Mouse (Mus musculus): ENCODE measurements around the gene Atp5g1. TPM values are rescaled to one million over a fixed set of nuclear protein-coding genes. Genes with fewer than 3 reads are reported as not detected.
A peak's percentile ranks its signal among the peaks of the same experiment; 100 is the strongest.

Atp5g1 gene
- total RNA-seq, 2 experiments from 2014 or later: 583 to 624 TPM

DNA sequence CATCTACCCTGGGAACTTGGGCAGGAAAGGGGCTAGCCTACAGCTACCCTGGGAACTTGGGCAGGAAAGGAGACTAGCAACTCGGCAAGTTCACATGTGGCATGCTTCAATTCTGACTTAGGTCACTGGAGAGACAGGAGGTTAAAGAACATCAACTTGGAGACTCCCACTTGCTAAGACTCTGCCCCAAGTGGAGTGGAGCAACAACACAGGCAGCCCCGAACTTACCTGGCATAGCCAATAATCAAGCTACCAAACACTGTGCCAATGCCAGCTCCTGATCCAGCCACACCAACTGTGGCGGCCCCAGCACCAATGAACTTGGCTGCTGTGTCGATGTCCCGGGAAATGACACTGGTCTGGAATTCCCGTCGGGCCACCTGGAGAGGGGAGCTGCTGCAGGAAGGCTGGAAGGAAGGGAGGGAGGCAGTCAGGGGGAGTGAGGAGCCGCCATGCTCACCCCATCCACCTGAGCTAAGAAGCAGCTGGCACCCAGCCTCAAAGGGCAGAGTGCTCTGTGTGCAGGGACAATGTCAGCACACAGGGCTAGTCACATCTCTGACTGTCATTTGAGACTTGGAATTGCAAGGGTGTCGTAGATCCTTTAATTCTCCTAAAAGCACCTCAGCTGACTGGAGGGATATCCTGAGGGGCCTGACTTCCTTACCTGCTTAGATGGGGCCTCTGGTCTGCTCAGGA is 2.0 kb downstream of the Atp5g1 start:
- DNase-seq (ENCODE audit: low spot score in 2 of 2): no peak

- no peak for DNase-seq (ENCODE audit: low spot score in 2 of 2)
These were observed 4.5 kb downstream of the Atp5g1 start for GRCm38 (mm10) chr11:96071013-96071412.

GRCm38 (mm10) chr11:96070353-96070752 is 5.1 kb downstream of the Atp5g1 start:
- DNase-seq (ENCODE audit: low spot score in 2 of 2): no peak

DNA sequence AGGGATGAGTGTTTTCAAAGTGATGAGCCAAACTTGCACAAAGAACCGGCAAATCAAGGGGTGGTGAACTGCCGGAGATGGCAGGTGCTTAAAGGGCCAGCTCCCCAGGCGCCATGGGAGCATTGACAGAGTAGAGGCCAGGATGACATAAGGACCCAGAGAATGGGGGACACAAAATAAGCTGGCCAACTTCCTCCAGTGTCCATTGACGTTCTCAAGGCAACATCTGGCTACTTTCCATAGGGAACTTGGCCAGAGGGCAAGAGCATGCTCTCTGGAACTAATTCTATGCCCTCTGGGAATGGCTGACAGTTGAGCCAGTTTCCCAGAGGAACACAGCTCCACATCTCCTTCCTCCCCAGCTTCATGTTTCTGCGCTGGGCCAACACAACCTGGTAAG is 7.2 kb downstream of the Atp5g1 start:
- DNase-seq (ENCODE audit: low spot score in 2 of 2): no peak

- peak; percentile 98 to 99 for DNase-seq (ENCODE audit: low spot score in 2 of 2)
These were observed 10.1 kb downstream of the Atp5g1 start, which contains the start of gene Ube2z for GRCm38 (mm10) chr11:96065215-96065911. Gene Ube2z, minus strand, starts transcription at chr11:96065388.

GRCm38 (mm10) chr11:96064521-96065214 is 10.8 kb downstream of the Atp5g1 start:
- no peak for DNase-seq (ENCODE audit: low spot score in 2 of 2)

DNA sequence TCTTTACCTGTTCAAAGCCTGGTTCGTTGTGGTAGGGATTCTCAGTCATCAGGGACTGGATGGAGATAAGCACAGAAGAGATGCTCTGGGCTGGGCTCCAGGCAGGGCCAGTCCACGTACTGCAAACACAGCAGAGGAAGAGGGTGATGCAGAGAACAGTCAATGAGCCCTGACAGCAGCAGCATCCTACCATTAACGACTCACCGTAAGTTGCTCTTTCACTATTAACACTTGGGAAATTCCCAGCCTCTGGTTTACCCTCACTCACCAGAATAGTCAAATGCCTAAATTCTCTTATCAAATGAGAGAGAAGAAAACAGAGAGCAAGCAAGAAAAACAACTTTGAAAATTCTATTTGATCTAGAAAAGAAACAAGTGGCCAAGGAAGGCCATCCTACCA is 17.2 kb downstream of the Atp5g1 start:
- DNase-seq (ENCODE audit: low spot score in 2 of 2): no peak

DNA sequence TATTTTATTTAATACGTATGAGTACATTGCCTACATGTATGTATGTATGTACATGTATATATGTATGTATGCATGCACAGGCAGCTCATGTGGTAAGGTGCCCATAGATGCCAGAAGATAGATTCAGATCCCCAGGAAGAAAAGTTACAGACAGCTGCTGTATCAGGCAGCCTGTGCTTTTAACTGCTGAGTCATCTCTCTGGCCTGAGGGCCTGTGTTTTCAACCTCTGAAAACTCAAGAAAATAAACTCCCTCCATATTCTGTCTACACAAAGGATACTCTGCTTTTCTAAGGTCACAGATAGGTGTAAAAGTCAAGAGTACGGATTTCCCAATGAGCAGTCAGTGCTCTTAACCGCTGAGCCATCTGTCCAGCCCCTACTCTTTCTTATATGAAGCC is 24.6 kb downstream of the Atp5g1 start:
- DNase-seq (ENCODE audit: low spot score in 2 of 2): no peak

GRCm38 (mm10) chr11:96049939-96050338 is 25.5 kb downstream of the Atp5g1 start:
- no peak for DNase-seq (ENCODE audit: low spot score in 2 of 2)

DNA sequence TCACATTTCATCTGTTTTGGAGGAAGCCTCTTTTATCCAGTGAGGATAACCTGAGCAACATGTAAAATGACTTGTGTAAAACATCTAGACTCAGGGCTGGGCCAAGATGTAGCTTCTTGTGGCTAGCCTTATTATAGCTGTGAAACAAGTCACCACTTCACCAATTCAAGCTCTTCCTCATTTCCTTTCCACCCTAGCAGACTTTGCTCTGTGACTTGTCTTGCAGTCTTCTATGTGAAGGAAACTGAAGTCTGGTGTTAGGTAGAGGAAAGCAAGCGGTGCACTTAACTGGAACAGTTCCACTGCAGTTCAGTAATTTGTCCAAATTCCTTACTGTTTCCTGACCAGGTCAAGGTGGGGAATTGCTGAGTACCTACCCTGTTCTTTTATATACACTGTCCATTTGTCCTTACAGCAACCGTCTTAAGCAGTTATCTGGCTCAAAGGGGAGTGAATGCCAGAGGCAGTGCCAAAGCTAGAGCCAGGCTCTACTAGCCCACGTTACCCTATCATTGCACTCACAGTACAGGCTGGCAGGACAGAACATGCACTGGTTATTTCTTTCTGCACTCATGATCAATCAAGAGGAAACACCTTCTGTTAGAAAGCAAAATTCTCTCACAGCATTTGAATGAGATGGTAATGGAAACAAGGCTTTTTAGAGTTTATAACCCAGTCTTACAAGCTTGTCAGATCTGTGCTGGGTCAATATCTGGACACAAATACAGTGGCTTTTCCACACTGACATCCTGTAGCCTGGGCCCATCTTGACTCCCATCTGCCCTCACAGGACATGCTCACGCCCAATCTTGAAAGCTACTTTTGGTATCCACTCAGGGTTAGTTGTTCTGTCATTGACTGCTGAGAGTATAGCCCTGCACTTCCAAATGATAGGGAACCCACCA is 27.7 kb downstream of the Atp5g1 start:
- no peak for DNase-seq (ENCODE audit: low spot score in 2 of 2)

DNA sequence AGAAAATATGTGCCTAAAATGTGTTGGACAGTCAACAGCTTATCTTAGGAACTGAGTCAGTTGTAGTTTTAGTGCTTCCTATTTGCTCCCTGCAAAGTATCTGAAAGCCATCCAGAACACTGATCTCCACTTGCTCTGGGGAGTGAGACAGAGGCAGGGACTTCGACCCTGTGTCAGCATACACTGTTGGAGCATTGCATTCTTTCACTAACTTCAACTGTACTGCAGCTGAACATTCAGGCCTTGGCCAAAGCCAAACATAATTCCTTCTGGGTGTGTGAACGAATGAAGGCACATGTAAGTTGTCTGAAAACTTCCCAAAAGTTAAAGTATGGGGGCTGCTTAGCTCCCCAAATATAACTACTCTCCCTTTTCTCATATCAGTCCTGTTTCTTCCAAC is 28.7 kb downstream of the Atp5g1 start:
- DNase-seq (ENCODE audit: low spot score in 2 of 2): no peak

GRCm38 (mm10) chr11:96046028-96046427 is 29.4 kb downstream of the Atp5g1 start:
- DNase-seq (ENCODE audit: low spot score in 2 of 2): no peak

DNA sequence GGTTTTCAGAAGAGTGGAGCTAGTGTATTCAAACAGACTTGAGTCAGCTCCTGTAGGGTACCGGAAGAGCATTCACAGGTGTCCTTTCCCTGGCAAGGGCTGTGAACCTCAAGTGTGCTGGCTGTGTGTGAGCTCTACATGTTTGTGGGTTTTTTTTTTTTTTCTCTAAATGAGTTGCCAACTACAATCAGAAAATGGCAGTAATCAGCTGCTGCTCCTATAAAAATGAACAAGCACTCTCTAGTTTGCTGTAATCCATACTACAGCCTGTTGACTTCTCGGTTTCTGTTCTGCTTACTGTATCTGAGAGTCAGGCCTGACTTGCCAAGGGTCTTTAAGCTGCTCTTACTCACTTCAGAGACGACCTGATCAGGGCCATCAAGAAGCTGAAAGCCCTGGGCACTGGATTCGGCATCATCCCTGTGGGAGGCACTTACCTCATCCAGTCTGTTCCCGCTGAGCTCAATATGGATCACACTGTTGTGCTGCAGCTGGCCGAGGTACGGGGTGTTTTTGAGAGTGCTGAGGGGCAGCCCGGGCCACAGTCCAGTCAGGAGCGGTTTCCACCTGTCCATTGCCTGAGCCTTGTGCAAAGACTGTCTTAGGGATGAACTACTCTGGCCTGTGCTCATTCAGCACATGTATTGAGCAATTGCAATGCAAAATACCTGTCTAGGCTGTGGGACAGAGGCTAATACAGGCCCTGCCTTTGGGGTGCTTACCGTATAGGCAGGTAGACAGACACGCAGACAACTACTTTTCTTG is 30.5 kb downstream of the Atp5g1 start:
- peak in 1 of 2 experiments; percentile 10 for DNase-seq (ENCODE audit: low spot score in 2 of 2)

- no peak for DNase-seq (ENCODE audit: low spot score in 2 of 2)
These were observed 36.9 kb downstream of the Atp5g1 start for GRCm38 (mm10) chr11:96038560-96038959.

GRCm38 (mm10) chr11:96037499-96037898 is 38.0 kb downstream of the Atp5g1 start:
- no peak for DNase-seq (ENCODE audit: low spot score in 2 of 2)

GRCm38 (mm10) chr11:96035133-96035532 is 40.3 kb downstream of the Atp5g1 start:
- no peak for DNase-seq (ENCODE audit: low spot score in 2 of 2)

- DNase-seq (ENCODE audit: low spot score in 2 of 2): peak; percentile 96 to 97
These were observed 40.8 kb downstream of the Atp5g1 start, which contains the start of gene Snf8 for GRCm38 (mm10) chr11:96034596-96035052. Gene Snf8, plus strand, starts transcription at chr11:96034885.

DNA sequence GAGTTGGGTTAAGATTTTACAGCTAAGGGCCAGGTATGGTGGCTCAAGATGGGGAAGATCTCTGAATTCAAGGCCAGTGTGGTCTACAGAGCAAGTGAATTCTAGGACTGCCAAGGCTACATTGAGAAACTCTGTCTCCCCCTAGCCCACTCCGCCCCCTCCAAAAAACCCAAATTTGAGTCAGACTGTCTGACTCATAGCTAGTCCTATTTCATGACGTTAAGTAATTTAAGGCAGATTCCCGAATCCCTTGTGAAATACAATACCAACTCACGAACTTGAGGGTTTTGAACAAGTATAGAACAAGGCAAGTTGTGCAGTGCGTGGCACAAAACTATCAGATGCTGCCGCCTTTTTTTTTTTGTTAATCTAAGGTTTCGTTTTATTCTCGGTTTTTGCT is 41.4 kb downstream of the Atp5g1 start:
- DNase-seq (ENCODE audit: low spot score in 2 of 2): no peak

- DNase-seq (ENCODE audit: low spot score in 2 of 2): no peak
These were observed 42.2 kb downstream of the Atp5g1 start for GRCm38 (mm10) chr11:96033264-96033663.

GRCm38 (mm10) chr11:96031701-96032100 is 43.8 kb downstream of the Atp5g1 start:
- no peak for DNase-seq (ENCODE audit: low spot score in 2 of 2)

Data from layer of hippocampus, postnatal 10 days (tissue).